Mouse (Mus musculus) ES-E14 (cell line): ENCODE results near the gene Eif2s2. TPM values are rescaled to one million over a fixed set of nuclear protein-coding genes. Genes with fewer than 3 reads are reported as not detected.

Experiments used
- DNase-seq: peaks from one replicate; pipeline ENCODE4 v3.0.0-alpha.2; 2013; ENCODE audit warnings: low read depth, low spot score
- H3K27ac ChIP-seq: 2 replicates; pipeline ENCODE4 v1.5.1; 2012; ENCODE audit warnings: low read depth, mild to moderate bottlenecking, low read length, moderate library complexity, mixed read lengths; ENCODE audit not compliant: poor library complexity, insufficient read depth, severe bottlenecking
- H3K36me3 ChIP-seq: 2 replicates; pipeline ENCODE4 v1.6.1; 2012; ENCODE audit warnings: mild to moderate bottlenecking, low read length, moderate library complexity, mixed read lengths; ENCODE audit not compliant: control insufficient read depth, poor library complexity, insufficient read depth, severe bottlenecking
- H3K4me1 ChIP-seq, 2 experiments: fragments of 150-350 bp in 1 of 2; sonication (generic) in 1 of 2; 2 replicates each; pipeline ENCODE4 v1.6.1; 2012; ENCODE audit warnings: low read length in 2 of 2, mild to moderate bottlenecking in 1 of 2, mixed read lengths in 1 of 2; ENCODE audit not compliant: control insufficient read depth in 2 of 2, insufficient read depth in 2 of 2, poor library complexity in 1 of 2
- H3K4me3 ChIP-seq, 2 experiments: fragments of 150-350 bp in 1 of 2; sonication (generic) in 1 of 2; 2 replicates each; pipeline ENCODE4 v1.5.1; 2012; ENCODE audit warnings: low read length in 2 of 2, low read depth in 1 of 2, mild to moderate bottlenecking in 1 of 2, mixed read lengths in 1 of 2; ENCODE audit not compliant: insufficient read depth in 1 of 2, poor library complexity in 1 of 2, severe bottlenecking in 1 of 2
- H3K9ac ChIP-seq: 2 replicates; pipeline ENCODE4 v1.6.1; 2012; ENCODE audit warnings: low read depth, mild to moderate bottlenecking, low read length, mixed read lengths; ENCODE audit not compliant: poor library complexity, insufficient read depth, severe bottlenecking
- H3K9me3 ChIP-seq: fragments of 150-350 bp; sonication (generic); 2 replicates; pipeline ENCODE4 v1.6.1; 2012; ENCODE audit warnings: low read depth, mild to moderate bottlenecking, low read length; ENCODE audit not compliant: control insufficient read depth, insufficient read depth
- CHD2 ChIP-seq: IDR thresholded peaks from 2 replicates; pipeline ENCODE4 v1.6.1; 2014; ENCODE audit warnings: mild to moderate bottlenecking, low read depth, low read length, inconsistent platforms
- HCFC1 ChIP-seq: IDR thresholded peaks from 2 replicates; pipeline ENCODE4 v1.6.1; 2012; ENCODE audit warnings: low read length, inconsistent platforms, borderline replicate concordance; ENCODE audit not compliant: insufficient read depth
- MAFK ChIP-seq: IDR thresholded peaks from 2 replicates; pipeline ENCODE4 v1.6.1; 2014; ENCODE audit warnings: mild to moderate bottlenecking, low read depth, low read length, inconsistent platforms; ENCODE audit not compliant: insufficient read depth
- ZC3H11A ChIP-seq: IDR thresholded peaks from 2 replicates; pipeline ENCODE4 v1.6.1; 2012; ENCODE audit warnings: low read depth, mild to moderate bottlenecking, inconsistent platforms, low read length, borderline replicate concordance
- ZNF384 ChIP-seq: IDR thresholded peaks from 2 replicates; pipeline ENCODE4 v1.6.1; 2012; ENCODE audit warnings: low read depth, low read length, inconsistent platforms
- in situ Hi-C, 2 experiments: fragments of 600-800 bp; cut with MboI; formaldehyde crosslinking; loops; one replicate each; pipeline ENCODE4 v1.15.1; 2025; ENCODE audit warnings: low sequenced_read_pairs in 2 of 2, inconsistent platforms in 1 of 2; ENCODE audit not compliant: unreplicated experiment in 2 of 2
- total RNA-seq: library from RNA; depleted of rRNA; stranded (reverse); fragments of 300-350 nt; gene quantifications from 2 replicates; pipeline ENCODE4 v1.2.3, GENCODE M21; 2012

Eif2s2 gene
- total RNA-seq, 1 experiment: 229 TPM

- Histone ChIP-seq H3K36me3 (peaks cover 30% of the 10 kb centered on the region), H3K27ac (no peak overlapping the region), H3K4me1 (no peaks in the 10 kb centered on the region), H3K4me3 (no peak overlapping the region), H3K9me3 (no peaks in the 10 kb centered on the region), H3K9ac (no peak overlapping the region)
- TF ChIP-seq ZNF384: no peak
- TF ChIP-seq MAFK: no peak
- TF ChIP-seq ZC3H11A: no peak
- no peak; the same call in 1 of the 2 replicates for TF ChIP-seq CHD2
- TF ChIP-seq HCFC1: no peak
- in situ Hi-C loops: no loop called here
- no peak for DNase-seq
Measured at GRCm38 (mm10) chr2:154869954-154870641, 22.6 kb downstream of the Eif2s2 start.

GRCm38 (mm10) chr2:154868106-154868505, 24.6 kb downstream of the Eif2s2 start:
- TF ChIP-seq HCFC1 (no peak), ZC3H11A (no peak), MAFK (no peak), ZNF384 (no peak), CHD2 (no peak)
- Histone ChIP-seq H3K27ac (no peak overlapping the region), H3K9me3 (no peaks in the 10 kb centered on the region), H3K4me1 (no peaks in the 10 kb centered on the region), H3K36me3 (peaks cover 30% of the 10 kb centered on the region), H3K9ac (no peak overlapping the region), H3K4me3 (no peak overlapping the region)
- in situ Hi-C loops: no loop called here
- no peak for DNase-seq

GRCm38 (mm10) chr2:154865696-154866095, 27.0 kb downstream of the Eif2s2 start:
- Histone ChIP-seq H3K9me3 (no peaks in the 10 kb centered on the region), H3K4me3 (no peak overlapping the region), H3K9ac (no peak overlapping the region), H3K27ac (no peak overlapping the region), H3K36me3 (peaks cover 25% of the 10 kb centered on the region), H3K4me1 (no peaks in the 10 kb centered on the region)
- in situ Hi-C loops: no loop called here
- no peak for DNase-seq
- TF ChIP-seq ZC3H11A: no peak
- TF ChIP-seq MAFK: no peak
- TF ChIP-seq ZNF384: no peak
- TF ChIP-seq CHD2: no peak
- TF ChIP-seq HCFC1: no peak

- in situ Hi-C loops: no loop called here
- DNase-seq: no peak
- no peak overlapping the region for H3K9ac ChIP-seq
- H3K4me3 ChIP-seq: no peak overlapping the region
- H3K27ac ChIP-seq: no peak overlapping the region
- no peaks in the 10 kb centered on the region for H3K4me1 ChIP-seq
- no peaks in the 10 kb centered on the region for H3K9me3 ChIP-seq
- no peak for TF ChIP-seq CHD2
- TF ChIP-seq ZC3H11A: no peak
- no peak for TF ChIP-seq ZNF384
- TF ChIP-seq HCFC1: no peak
- peaks cover 31% of the 10 kb centered on the region for H3K36me3 ChIP-seq
Measured at GRCm38 (mm10) chr2:154863672-154864071, 29.1 kb downstream of the Eif2s2 start.

- Histone ChIP-seq H3K36me3 (peaks cover 16% of the 10 kb centered on the region), H3K27ac (no peak overlapping the region), H3K4me3 (no peak overlapping the region), H3K4me1 (no peaks in the 10 kb centered on the region), H3K9ac (no peak overlapping the region), H3K9me3 (no peaks in the 10 kb centered on the region)
- no peak for DNase-seq
- in situ Hi-C loops: loop anchor here in 1 of 2 experiments (10.0 kb wide), 1 partner anchor 151 kb away; no protein-coding TSS in a partner anchor
- TF ChIP-seq ZNF384 (no peak), ZC3H11A (no peak), MAFK (no peak), CHD2 (no peak), HCFC1 (no peak)
Measured at GRCm38 (mm10) chr2:154855383-154855782, 37.4 kb downstream of the Eif2s2 start.
